Mouse (Mus musculus) C2C12 (cell line): Measurements from ENCODE around the gene Btaf1. TPM values are rescaled to one million over a fixed set of nuclear protein-coding genes. Genes with fewer than 3 reads are reported as not detected.
"Not testable (repeated sequence)": the region's sequence is repeated elsewhere in the genome, so short reads cannot be mapped to it uniquely, and the experiment has no call there.

Experiments
- H3K27me3 ChIP-seq: one replicate; pipeline ENCODE4 v1.6.1; 2011; ENCODE audit not compliant: control insufficient read depth, insufficient read depth, insufficient read length
- H3K36me3 ChIP-seq: one replicate; pipeline ENCODE4 v1.6.1; 2011; ENCODE audit not compliant: control insufficient read depth, insufficient read depth
- H3K4me3 ChIP-seq: one replicate; pipeline ENCODE4 v1.5.1; 2011; ENCODE audit warnings: mild to moderate bottlenecking, control low read depth; ENCODE audit not compliant: poor library complexity, insufficient read depth, severe bottlenecking
- H3K79me2 ChIP-seq: one replicate; pipeline ENCODE4 v1.6.1; 2011; ENCODE audit not compliant: control insufficient read depth, insufficient read depth
- H3K79me3 ChIP-seq: one replicate; pipeline ENCODE4 v1.6.1; 2011; ENCODE audit warnings: low read depth, control low read depth
- H3ac ChIP-seq: one replicate; pipeline ENCODE3; 2011; ENCODE audit warnings: low read depth; ENCODE audit not compliant: control insufficient read depth, insufficient read length
- CEBPB ChIP-seq: IDR thresholded peaks from one replicate; pipeline ENCODE4 v1.6.1; 2011; ENCODE audit warnings: low read depth, mild to moderate bottlenecking, control low read depth, moderate library complexity
- CTCF ChIP-seq: IDR thresholded peaks from one replicate; pipeline ENCODE4 v1.5.1; 2011; ENCODE audit not compliant: control insufficient read depth, insufficient read depth, insufficient read length
- FOSL1 ChIP-seq: IDR thresholded peaks from one replicate; pipeline ENCODE4 v1.8.0; 2011; ENCODE audit warnings: mild to moderate bottlenecking, low read length; ENCODE audit not compliant: poor library complexity, insufficient read depth, severe bottlenecking
- MAX ChIP-seq: IDR thresholded peaks from one replicate; pipeline ENCODE4 v1.6.1; 2011; ENCODE audit warnings: mild to moderate bottlenecking, control low read depth
- MYOD1 ChIP-seq: IDR thresholded peaks from one replicate; pipeline ENCODE4 v1.6.1; 2011; ENCODE audit warnings: low read depth; ENCODE audit not compliant: control insufficient read depth, insufficient read length
- MYOG ChIP-seq: IDR thresholded peaks from one replicate; pipeline ENCODE4 v1.6.1; 2011; ENCODE audit not compliant: control insufficient read depth, insufficient read length; ENCODE audit errors: extremely low read depth
- USF1 ChIP-seq: IDR thresholded peaks from one replicate; pipeline ENCODE4 v1.6.1; 2011; ENCODE audit warnings: low read depth, mild to moderate bottlenecking, control low read depth, moderate library complexity
- polyA plus RNA-seq: library from polyadenylated mRNA; unstranded; fragments of >200 nt; fragmentation: generic; extraction: Trizol; gene quantifications from one replicate; pipeline ENCODE4 v1.2.1, GENCODE M21; 2012; ENCODE audit warnings: missing spikeins

Gene Btaf1
- polyA plus RNA-seq, 1 experiment: 5.3 TPM

DNA sequence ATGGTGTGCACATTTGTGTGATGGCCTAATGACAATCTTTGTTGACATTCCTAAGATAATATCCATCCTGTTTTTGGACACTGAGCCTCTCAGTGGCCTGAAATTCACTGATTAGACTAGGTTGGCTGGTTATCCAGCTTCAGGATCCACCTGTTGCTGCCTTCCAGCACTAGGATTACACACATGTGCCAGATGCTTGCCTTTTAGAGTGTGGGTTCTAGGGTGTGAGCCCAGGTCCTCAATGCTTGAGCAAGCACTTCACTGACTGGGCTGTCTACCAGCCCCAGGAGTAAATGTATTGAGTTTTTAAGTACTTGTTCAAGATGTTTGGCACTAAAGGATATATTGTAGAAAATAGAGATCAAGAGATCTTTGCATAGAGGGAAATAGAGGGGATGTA, 12.1 kb downstream of the Btaf1 start:
- no peaks in the 10 kb centered on the region for H3K27me3 ChIP-seq
- no peak overlapping the region for H3K4me3 ChIP-seq
- H3ac ChIP-seq: no peak overlapping the region
- H3K79me3 ChIP-seq: peaks cover 87% of the 10 kb centered on the region
- TF ChIP-seq CEBPB: no peak
- no peak for TF ChIP-seq CTCF
- no peak for TF ChIP-seq FOSL1
- TF ChIP-seq MYOG: no peak
- TF ChIP-seq USF1: no peak
- TF ChIP-seq MAX: no peak
- no peak for TF ChIP-seq MYOD1
- H3K79me2 ChIP-seq: peaks cover 98% of the 10 kb centered on the region
- peaks cover 19% of the 10 kb centered on the region for H3K36me3 ChIP-seq

DNA sequence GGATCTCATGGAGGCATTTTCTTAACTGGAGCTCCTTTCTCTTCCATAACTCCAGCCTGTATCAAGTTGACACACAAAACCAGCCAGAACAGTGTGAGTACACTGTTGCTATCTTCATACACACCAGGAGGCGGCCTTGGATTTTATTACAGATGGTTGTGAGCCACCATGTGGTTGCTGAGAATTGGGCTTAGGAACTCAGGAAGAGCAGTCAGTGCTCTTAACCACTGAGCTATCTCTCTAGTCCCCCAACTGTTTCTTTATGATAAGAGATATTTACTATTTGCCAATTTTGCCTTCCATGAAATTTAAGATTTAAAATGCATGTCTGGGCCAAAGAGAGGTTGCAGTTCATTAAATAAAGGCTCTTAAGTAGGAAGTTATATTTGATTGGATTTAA, 14.2 kb downstream of the Btaf1 start:
- Histone ChIP-seq H3K27me3 (no peaks in the 10 kb centered on the region), H3K79me2 (peaks cover 98% of the 10 kb centered on the region), H3K4me3 (no peak overlapping the region), H3K36me3 (peaks cover 13% of the 10 kb centered on the region), H3ac (no peak overlapping the region), H3K79me3 (peaks cover 86% of the 10 kb centered on the region)
- TF ChIP-seq CEBPB (no peak), MYOD1 (no peak), MYOG (no peak), CTCF (no peak)

DNA sequence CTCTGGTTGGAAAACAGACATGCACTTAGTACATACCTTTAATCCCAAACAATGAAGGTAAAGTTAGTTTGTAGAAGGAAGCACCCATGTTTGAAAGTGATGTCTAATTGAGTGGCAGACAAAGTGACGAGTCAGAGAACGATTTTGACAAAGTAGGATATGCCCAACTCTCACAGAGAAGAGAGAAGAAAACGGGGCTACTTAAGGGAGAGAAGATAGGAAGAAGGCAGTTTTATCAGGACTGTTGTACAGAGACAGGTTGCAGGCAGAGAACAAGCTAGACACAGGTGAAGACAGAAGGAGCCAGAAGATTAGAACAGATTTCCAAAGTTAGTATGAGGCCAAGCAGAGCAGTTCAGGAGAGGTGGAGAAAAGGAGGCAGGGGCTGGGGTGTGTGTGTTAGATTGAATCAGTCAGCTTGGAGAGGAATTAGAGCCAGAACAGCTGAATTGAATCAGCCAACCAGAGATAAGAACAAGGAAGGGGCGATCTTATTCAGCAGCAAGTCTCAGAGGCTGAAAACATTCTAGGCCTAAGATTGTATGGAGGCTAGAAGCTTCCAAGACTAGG, 27.8 kb downstream of the Btaf1 start:
- TF ChIP-seq CEBPB (no peak), USF1 (no peak), MYOD1 (no peak), MAX (no peak), CTCF (no peak), FOSL1 (no peak), MYOG (no peak)
- peaks cover 71% of the 10 kb centered on the region for H3K79me2 ChIP-seq
- H3K79me3 ChIP-seq: peaks cover 24% of the 10 kb centered on the region
- H3K27me3 ChIP-seq: no peaks in the 10 kb centered on the region
- no peak overlapping the region for H3ac ChIP-seq
- no peak overlapping the region for H3K4me3 ChIP-seq
- peaks cover 49% of the 10 kb centered on the region for H3K36me3 ChIP-seq

DNA sequence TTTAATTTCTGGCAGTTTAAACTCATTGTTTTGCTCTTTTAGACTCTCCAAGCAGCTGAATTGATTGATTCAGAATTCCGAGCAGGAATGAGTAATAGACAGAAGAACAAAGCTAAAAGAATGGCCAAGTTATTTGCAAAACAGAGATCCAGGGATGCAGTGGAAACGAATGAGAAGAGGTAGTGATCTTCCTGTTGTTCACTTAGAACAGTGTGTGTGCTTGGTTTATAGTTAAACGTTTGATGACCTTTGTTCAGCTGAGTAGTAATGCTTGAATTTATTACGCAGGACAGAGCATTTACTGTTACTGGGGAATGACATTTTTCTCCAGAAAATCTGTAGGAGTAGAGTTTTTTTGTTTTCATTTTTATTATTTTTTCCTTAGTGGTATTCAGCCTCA, 32.5 kb downstream of the Btaf1 start:
- Histone ChIP-seq H3K4me3 (no peak overlapping the region), H3K79me2 (peaks cover 25% of the 10 kb centered on the region), H3ac (no peak overlapping the region), H3K27me3 (no peaks in the 10 kb centered on the region), H3K36me3 (peaks cover 71% of the 10 kb centered on the region), H3K79me3 (peaks cover 6% of the 10 kb centered on the region)
- TF ChIP-seq CTCF (no peak), MYOG (no peak), CEBPB (no peak), USF1 (no peak), FOSL1 (no peak), MAX (no peak), MYOD1 (no peak)

DNA sequence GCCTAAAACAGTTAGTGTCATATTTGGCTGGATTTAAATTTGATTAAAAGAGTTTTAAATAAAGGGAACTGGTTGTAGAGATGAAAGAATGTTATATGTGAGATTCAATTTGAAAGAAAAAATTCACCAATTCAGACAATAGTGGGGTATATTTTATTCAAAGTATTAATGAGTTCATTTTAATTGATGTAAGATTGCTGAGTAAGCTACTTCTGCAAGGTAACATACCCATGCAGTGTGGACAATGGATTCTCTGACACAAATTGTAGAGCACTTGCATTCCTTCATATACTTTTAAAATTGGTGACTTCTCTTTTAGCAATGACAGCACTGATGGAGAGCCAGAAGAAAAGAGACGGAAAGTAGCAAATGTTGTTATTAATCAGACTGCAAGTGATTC, 35.4 kb downstream of the Btaf1 start:
- no peak for TF ChIP-seq FOSL1
- no peak for TF ChIP-seq MYOD1
- no peak for TF ChIP-seq CEBPB
- TF ChIP-seq MAX: no peak
- TF ChIP-seq USF1: no peak
- TF ChIP-seq CTCF: no peak
- TF ChIP-seq MYOG: no peak
- Histone ChIP-seq H3K36me3 (peaks cover 86% of the 10 kb centered on the region), H3ac (no peak overlapping the region), H3K4me3 (no peak overlapping the region), H3K79me3 (no peaks in the 10 kb centered on the region), H3K79me2 (no peaks in the 10 kb centered on the region), H3K27me3 (no peaks in the 10 kb centered on the region)

DNA sequence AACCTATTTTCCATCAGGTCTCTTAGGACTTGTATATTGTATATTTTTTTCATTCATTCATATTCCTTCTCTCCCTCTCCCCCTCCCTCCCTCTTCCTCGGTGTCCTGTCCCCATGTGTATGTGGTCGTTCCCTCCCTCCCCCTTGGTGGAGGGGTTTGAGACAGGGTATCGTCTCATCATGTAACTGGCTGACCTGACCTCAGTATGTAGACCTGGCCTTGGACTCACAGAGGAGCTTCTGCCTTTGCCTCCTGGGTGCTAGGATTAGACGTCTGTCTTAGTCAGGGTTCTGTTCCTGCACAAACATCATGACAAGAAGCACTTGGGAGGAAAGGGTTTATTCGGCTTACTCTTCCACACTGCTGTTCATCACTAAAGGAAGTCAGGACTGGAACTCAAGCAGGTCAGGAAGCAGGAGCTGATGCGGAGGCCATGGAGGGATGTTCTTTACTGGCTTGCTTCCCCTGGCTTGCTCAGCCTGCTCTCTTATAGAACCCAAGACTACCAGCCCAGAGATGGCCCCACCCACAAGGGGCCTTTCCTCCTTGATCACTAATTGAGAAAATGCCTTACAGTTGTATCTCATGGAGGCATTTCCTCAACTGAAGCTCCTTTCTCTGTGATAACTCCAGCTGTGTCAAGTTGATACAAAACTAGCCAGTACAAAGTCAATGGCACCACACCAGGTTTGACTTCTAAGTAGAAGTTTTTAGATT, 36.8 kb downstream of the Btaf1 start:
- not testable (repeated sequence) for H3K27me3 ChIP-seq, H3ac ChIP-seq, H3K79me3 ChIP-seq, H3K79me2 ChIP-seq, H3K4me3 ChIP-seq
- peaks cover 84% of the 10 kb centered on the region for H3K36me3 ChIP-seq
